Mouse (Mus musculus) cerebellum, adult 18-20 months (tissue): Measurements from ENCODE around the gene Notch3.

ENCODE experiments used
- DNase-seq, 2 experiments: peaks; one replicate each; pipeline ENCODE4 v3.0.0; 2021

Notch3 gene

DNA sequence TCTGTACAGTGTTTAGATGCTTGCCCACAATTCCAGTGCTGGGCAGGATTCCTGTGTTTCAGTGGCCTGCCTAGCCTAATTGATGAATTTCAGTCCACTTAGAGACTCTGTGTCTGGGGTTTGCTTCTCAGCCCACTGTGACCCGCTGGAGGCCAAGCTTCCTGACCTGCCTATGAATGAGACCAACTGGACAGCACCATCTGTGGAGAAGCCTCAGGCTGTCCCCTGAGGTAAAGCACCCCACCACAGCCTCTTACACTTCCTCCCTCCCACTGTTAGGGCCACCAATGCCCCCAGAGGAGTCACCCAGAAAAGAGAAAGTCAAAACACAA is 75.7 kb downstream of the Notch3 start:
- DNase-seq, result no peak

- DNase-seq, result no peak
These were observed 79.6 kb downstream of the Notch3 start for GRCm38 (mm10) chr17:32087069-32087468.

DNA sequence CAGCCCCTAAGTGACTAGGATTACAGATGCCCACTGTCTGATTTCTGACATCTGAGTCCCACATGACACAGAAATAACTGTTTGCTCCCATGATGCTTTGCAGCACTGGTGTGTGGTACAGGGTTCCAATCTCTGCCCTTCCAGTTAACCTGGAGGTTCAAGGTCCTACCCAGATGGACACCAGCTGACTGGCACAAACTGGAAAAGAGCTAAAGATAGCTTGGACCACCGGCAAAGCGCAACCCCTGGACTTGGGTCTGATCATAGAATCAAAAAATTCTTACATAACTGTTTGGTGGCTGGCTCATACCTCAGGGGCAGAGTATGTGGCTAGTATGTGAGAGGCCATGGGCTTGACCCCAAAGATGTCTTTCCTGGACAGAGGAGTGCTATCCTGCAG is 83.3 kb downstream of the Notch3 start:
- no peak for DNase-seq

- peak in 1 of 2 experiments; percentile 16 for DNase-seq
These were observed 91.5 kb downstream of the Notch3 start for GRCm38 (mm10) chr17:32075164-32075563.

DNA sequence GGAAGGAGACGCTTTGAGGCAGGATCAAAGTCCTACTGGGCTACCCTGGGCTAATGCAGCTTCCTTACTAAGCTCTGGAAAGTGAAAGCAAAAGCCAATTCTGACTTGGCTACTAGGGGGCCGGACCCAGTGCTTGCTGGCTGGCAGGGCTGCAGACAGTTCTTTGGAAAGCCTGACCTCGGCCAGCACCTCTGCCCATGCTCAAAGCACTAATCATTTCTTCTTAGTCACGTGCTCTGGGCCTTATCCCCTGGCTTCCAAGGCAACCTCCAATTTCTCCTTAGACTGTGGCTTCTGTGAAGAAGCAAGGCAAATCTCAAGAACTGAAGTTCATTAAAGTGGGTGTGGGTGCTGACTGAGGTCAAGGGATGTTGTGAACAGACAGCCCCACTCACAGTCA is 92.0 kb downstream of the Notch3 start:
- no peak for DNase-seq

- DNase-seq, result peak; percentile 77 to 82
These were observed 93.3 kb downstream of the Notch3 start for GRCm38 (mm10) chr17:32073359-32073758.
